Mouse (Mus musculus): ENCODE data around the gene Tbc1d10c. TPM values are rescaled to one million over a fixed set of nuclear protein-coding genes. Genes with fewer than 3 reads are reported as not detected.

Tbc1d10c gene
- polyA plus RNA-seq, 1 experiment from 2014 or later = 2.4 TPM

GRCm38 (mm10) chr19:4197180-4197579 lies 6.1 kb upstream of the Tbc1d10c start:
- Histone ChIP-seq H3K4me2 (no peak overlapping the region), H3K36me3 (peaks cover 70% of the 10 kb centered on the region), H3K27ac (0 out of 2 replicates have a peak overlapping the region, but pooled peaks have one; percentile 45), H3K4me3 (replicated peaks) (no peak overlapping the region), H3K4me1 (peaks cover 72% of the 10 kb centered on the region), H3K27me3 (no peaks in the 10 kb centered on the region), H3K9ac (no peak overlapping the region; the same call in 1 of the 2 replicates), H3K9me3 (replicated peaks) (no peaks in the 10 kb centered on the region)
- 63% methylated on average over 3 of the region's 3 CpGs for WGBS
- no peak for ATAC-seq (replicated peaks; ENCODE audit: low FRiP score)

GRCm38 (mm10) chr19:4196548-4196947 lies 5.5 kb upstream of the Tbc1d10c start:
- peaks cover 70% of the 10 kb centered on the region for H3K36me3 ChIP-seq
- 6% methylated on average over 5 of the region's 5 CpGs for WGBS
- no peaks in the 10 kb centered on the region for H3K9me3 ChIP-seq (replicated peaks)
- no peak overlapping the region for H3K9ac ChIP-seq
- no peaks in the 10 kb centered on the region for H3K27me3 ChIP-seq
- no peak for ATAC-seq (replicated peaks; ENCODE audit: low FRiP score)
- H3K4me3 ChIP-seq (replicated peaks) = no peak overlapping the region
- no peak overlapping the region for H3K4me2 ChIP-seq
- peaks cover 67% of the 10 kb centered on the region for H3K4me1 ChIP-seq
- peak overlapping the region; percentile 45 for H3K27ac ChIP-seq

- ATAC-seq (replicated peaks; ENCODE audit: low FRiP score) = no peak
- H3K36me3 ChIP-seq = peaks cover 70% of the 10 kb centered on the region
- H3K4me3 ChIP-seq (replicated peaks) = no peak overlapping the region
- no peaks in the 10 kb centered on the region for H3K9me3 ChIP-seq (replicated peaks)
- H3K4me1 ChIP-seq = peaks cover 72% of the 10 kb centered on the region
- no peak overlapping the region for H3K4me2 ChIP-seq
- H3K27me3 ChIP-seq = no peaks in the 10 kb centered on the region
- H3K9ac ChIP-seq = no peak overlapping the region
- 27% methylated on average over 2 of the region's 2 CpGs for WGBS
- peak overlapping the region; percentile 45 for H3K27ac ChIP-seq
These were observed 5.0 kb upstream of the Tbc1d10c start for GRCm38 (mm10) chr19:4196048-4196447.

DNA sequence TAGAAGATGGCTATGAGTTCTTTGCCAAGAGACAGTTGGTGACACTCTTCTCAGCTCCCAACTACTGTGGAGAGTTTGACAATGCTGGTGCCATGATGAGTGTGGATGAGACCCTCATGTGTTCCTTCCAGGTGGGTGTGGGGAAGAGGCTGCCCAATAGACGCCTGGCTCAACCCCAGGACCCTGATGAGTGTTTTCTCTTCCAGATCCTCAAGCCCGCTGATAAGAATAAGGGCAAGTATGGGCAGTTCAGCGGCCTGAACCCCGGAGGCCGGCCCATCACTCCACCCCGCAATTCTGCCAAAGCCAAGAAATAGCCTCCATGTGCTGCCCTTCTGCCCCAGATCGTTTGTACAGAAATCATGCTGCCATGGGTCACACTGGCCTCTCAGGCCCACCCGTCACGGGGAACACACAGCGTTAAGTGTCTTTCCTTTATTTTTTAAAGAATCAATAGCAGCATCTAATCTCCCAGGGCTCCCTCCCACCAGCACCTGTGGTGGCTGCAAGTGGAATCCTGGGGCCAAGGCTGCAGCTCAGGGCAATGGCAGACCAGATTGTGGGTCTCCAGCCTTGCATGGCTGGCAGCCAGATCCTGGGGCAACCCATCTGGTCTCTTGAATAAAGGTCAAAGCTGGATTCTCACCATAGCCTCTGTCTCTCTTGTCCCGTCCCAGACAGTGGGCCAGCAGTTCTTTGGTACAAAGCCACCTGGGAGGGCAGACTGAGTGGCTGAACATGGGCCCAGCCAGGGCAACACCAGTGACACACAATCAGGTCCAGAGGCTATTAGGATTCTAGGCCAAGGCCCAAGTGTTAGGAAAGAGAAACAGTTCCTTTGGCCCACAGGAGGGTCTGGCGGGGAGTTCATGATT lies 3.9 kb upstream of the Tbc1d10c start:
- H3K27me3 ChIP-seq = no peaks in the 10 kb centered on the region
- 0 out of 2 replicates have a peak overlapping the region, but pooled peaks have one; percentile 77 for H3K4me2 ChIP-seq
- no peak for ATAC-seq (replicated peaks; ENCODE audit: low FRiP score)
- no peak overlapping the region for H3K9ac ChIP-seq
- 0 out of 2 replicates have a peak overlapping the region, but pooled peaks have one; percentile 45 for H3K27ac ChIP-seq
- H3K4me1 ChIP-seq = peaks cover 70% of the 10 kb centered on the region
- 76% methylated on average over 12 of the region's 12 CpGs for WGBS
- H3K9me3 ChIP-seq (replicated peaks) = no peaks in the 10 kb centered on the region
- H3K4me3 ChIP-seq (replicated peaks) = no peak overlapping the region
- H3K36me3 ChIP-seq = peaks cover 67% of the 10 kb centered on the region

GRCm38 (mm10) chr19:4194021-4194724 lies 3.1 kb upstream of the Tbc1d10c start:
- ATAC-seq (replicated peaks; ENCODE audit: low FRiP score) = no peak
- Histone ChIP-seq H3K9ac (no peak overlapping the region), H3K4me2 (0 out of 2 replicates have a peak overlapping the region, but pooled peaks have one; percentile 77), H3K4me1 (peaks cover 64% of the 10 kb centered on the region), H3K27ac (no peak overlapping the region), H3K36me3 (peaks cover 59% of the 10 kb centered on the region), H3K27me3 (no peaks in the 10 kb centered on the region), H3K4me3 (replicated peaks) (peak overlapping the region; percentile 87; the same call in 1 of the 2 replicates), H3K9me3 (replicated peaks) (no peaks in the 10 kb centered on the region)
- 83% methylated on average over 8 of the region's 8 CpGs for WGBS

DNA sequence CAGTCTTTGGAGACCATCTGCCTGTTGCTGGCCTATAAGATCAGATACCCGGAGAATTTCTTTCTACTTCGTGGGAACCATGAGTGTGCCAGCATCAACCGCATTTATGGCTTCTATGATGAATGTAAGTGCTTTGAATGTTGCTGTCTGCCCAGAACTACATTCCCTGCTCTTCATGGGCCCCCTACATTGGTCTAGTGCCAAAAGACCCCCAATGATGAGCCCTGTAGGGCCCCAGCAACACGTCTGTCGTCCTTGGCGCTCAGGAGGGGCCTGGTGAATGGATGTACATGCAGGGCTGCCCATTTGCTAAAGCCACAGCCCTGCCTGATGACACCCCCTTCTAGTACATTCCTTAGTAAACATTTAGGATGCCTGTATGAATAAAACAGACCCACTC lies 2.0 kb upstream of the Tbc1d10c start:
- H3K9ac ChIP-seq = peak overlapping the region; percentile 99
- H3K27ac ChIP-seq = peak overlapping the region; percentile 98; the same call in 1 of the 2 replicates
- no peaks in the 10 kb centered on the region for H3K27me3 ChIP-seq
- peaks cover 65% of the 10 kb centered on the region for H3K4me1 ChIP-seq
- ATAC-seq (replicated peaks; ENCODE audit: low FRiP score) = no peak
- 59% methylated on average over 6 of the region's 6 CpGs for WGBS
- peak overlapping the region; percentile 77 for H3K4me2 ChIP-seq
- no peaks in the 10 kb centered on the region for H3K9me3 ChIP-seq (replicated peaks)
- peak overlapping the region; percentile 87 for H3K4me3 ChIP-seq (replicated peaks)
- peaks cover 49% of the 10 kb centered on the region for H3K36me3 ChIP-seq

- H3K4me2 ChIP-seq = peak overlapping the region; percentile 77
- ATAC-seq (replicated peaks; ENCODE audit: low FRiP score) = peak; percentile 57; the same call in 1 of the 2 replicates
- no peaks in the 10 kb centered on the region for H3K27me3 ChIP-seq
- H3K36me3 ChIP-seq = peaks cover 42% of the 10 kb centered on the region
- no peaks in the 10 kb centered on the region for H3K9me3 ChIP-seq (replicated peaks)
- peak overlapping the region; percentile 99 for H3K9ac ChIP-seq
- peak overlapping the region; percentile 87 for H3K4me3 ChIP-seq (replicated peaks)
- peak overlapping the region; percentile 98 for H3K27ac ChIP-seq
- under 1% methylated on average over 51 of the region's 52 CpGs for WGBS
- peaks cover 65% of the 10 kb centered on the region for H3K4me1 ChIP-seq
These were observed 1.3 kb upstream of the Tbc1d10c start for GRCm38 (mm10) chr19:4192251-4192985.

DNA sequence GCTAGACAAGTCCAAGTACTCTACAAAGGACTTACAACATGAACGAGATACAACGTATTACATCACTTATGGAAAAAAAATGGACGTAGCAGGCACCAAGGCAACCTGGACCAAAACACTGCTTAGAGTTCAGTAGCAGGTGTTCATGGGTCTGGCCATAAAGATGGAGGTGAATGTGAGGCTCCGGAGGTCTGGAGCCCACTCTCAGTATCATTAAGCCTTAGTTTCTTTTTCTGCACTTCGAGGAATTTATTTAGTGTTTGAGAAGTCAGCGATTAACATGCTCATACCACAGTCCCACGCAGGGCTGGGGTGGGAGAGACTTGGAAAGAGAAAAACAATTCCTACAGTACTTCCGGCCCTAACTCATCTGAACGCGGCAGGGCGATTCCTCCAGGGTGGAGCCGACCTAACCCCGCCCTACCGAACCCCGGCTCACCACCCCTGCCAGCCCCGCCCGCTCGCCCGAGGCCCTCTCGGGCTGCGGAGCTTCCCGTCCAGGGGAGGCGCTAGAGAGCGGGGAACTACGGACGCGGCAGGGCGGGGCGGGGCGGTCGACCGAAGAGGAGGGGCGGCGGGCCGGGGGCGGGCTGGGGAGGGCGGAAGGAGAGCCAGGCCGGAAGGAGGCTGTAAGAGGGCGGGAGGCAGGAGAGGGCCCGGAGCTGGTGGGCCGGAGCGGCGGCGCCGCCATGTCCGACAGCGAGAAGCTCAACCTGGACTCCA lies 605 bp upstream of the Tbc1d10c start, which contains the start of gene Ppp1ca:
Gene Ppp1ca, plus strand, starts transcription at position 538 of the 723 bp plus-strand sequence.
- Histone ChIP-seq H3K9me3 (replicated peaks) (no peaks in the 10 kb centered on the region), H3K4me3 (replicated peaks) (peak within 1 kb of the TSS; percentile 87), H3K36me3 (peaks cover 35% of the 10 kb centered on the region), H3K9ac (peak within 1 kb of the TSS; percentile 99), H3K4me1 (peaks cover 57% of the 10 kb centered on the region), H3K27ac (peak within 1 kb of the TSS; percentile 98), H3K4me2 (peak within 1 kb of the TSS; percentile 77), H3K27me3 (no peaks in the 10 kb centered on the region)
- WGBS = 3% methylated on average over 41 of the region's 47 CpGs
- ATAC-seq (replicated peaks; ENCODE audit: low FRiP score) = peak; percentile 94

GRCm38 (mm10) chr19:4189051-4189620 lies 1.9 kb downstream of the Tbc1d10c start:
- no peak overlapping the region for H3K4me2 ChIP-seq
- no peak overlapping the region for H3K4me3 ChIP-seq (replicated peaks)
- H3K4me1 ChIP-seq = peaks cover 48% of the 10 kb centered on the region
- no peak overlapping the region for H3K9ac ChIP-seq
- WGBS = 83% methylated on average over 12 of the region's 12 CpGs
- H3K36me3 ChIP-seq = peaks cover 11% of the 10 kb centered on the region
- H3K9me3 ChIP-seq (replicated peaks) = no peaks in the 10 kb centered on the region
- no peak for ATAC-seq (replicated peaks; ENCODE audit: low FRiP score)
- H3K27me3 ChIP-seq = no peaks in the 10 kb centered on the region
- H3K27ac ChIP-seq = no peak overlapping the region

GRCm38 (mm10) chr19:4187303-4187702 lies 3.8 kb downstream of the Tbc1d10c start:
- Histone ChIP-seq H3K27me3 (no peaks in the 10 kb centered on the region), H3K4me3 (replicated peaks) (no peak overlapping the region), H3K36me3 (no peaks in the 10 kb centered on the region), H3K9ac (no peak overlapping the region), H3K27ac (no peak overlapping the region), H3K4me1 (peaks cover 39% of the 10 kb centered on the region), H3K4me2 (no peak overlapping the region), H3K9me3 (replicated peaks) (no peaks in the 10 kb centered on the region)
- WGBS = 64% methylated on average over 3 of the region's 3 CpGs
- no peak for ATAC-seq (replicated peaks; ENCODE audit: low FRiP score)
